Mouse (Mus musculus): Measurements from ENCODE around the gene Ism1. TPM values are rescaled to one million over a fixed set of nuclear protein-coding genes. Genes with fewer than 3 reads are reported as not detected.

Gene Ism1
- 0.02 TPM for polyA plus RNA-seq (2012; fragmentation: generic; extraction: Trizol)
- long read RNA-seq, experiment 1 = 0 reads
- long read RNA-seq, experiment 2 = 0 reads

- Histone ChIP-seq H3K36me3 (ENCODE audit: control insufficient read depth, insufficient read depth) (no peaks in the 10 kb centered on the region), H3K27me3 (ENCODE audit: control insufficient read depth, insufficient read depth, insufficient read length) (peaks cover 33% of the 10 kb centered on the region), H3K79me2 (ENCODE audit: control insufficient read depth, insufficient read depth) (no peaks in the 10 kb centered on the region), H3ac (ENCODE audit: control insufficient read depth, insufficient read length, low read depth) (peak within 1 kb of the TSS; percentile 48), H3K79me3 (ENCODE audit: low read depth) (no peaks in the 10 kb centered on the region), H3K4me3 (ENCODE audit: insufficient read depth, poor library complexity, severe bottlenecking) (peak within 1 kb of the TSS; percentile 18)
- TF ChIP-seq MYOD1 (IDR thresholded peaks at IDR 0.05; ENCODE audit: control insufficient read depth, insufficient read length, low read depth) (no peak), USF1 (IDR thresholded peaks at IDR 0.05; ENCODE audit: low read depth) (no peak), MYOG (IDR thresholded peaks at IDR 0.05; ENCODE audit: control insufficient read depth, extremely low read depth, insufficient read length) (no peak), FOSL1 (IDR thresholded peaks at IDR 0.05; ENCODE audit: insufficient read depth, low read length, poor library complexity, severe bottlenecking) (no peak), CTCF (IDR thresholded peaks at IDR 0.05; ENCODE audit: control insufficient read depth, insufficient read depth, insufficient read length) (no peak)
These were observed at the start of gene Ism1 for GRCm38 (mm10) chr2:139677809-139678274. TSS of gene Ism1 (plus strand) at chr2:139678178.

DNA sequence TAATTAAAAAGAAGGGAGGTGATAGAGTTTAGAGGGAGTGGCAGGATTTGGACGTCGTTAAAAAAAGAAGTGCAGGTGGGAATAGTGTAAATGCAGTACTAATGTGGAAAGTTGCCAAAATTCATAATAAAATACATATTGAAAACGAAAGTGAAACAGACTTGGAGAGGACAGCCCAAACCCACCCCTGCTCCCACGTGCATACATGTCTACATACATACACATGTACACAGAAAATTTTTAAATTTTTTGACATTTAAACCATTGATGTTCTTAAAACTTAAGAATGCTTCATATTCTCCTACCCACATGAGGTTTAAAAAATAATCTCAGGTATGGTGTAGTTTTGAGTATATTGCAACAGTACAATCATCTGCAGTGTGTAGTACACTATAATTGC lies 49.2 kb upstream of the Ism1 start:
- Histone ChIP-seq H3K79me3 (ENCODE audit: low read depth) (no peaks in the 10 kb centered on the region), H3K4me3 (ENCODE audit: insufficient read depth, poor library complexity, severe bottlenecking) (no peak overlapping the region), H3ac (ENCODE audit: control insufficient read depth, insufficient read length, low read depth) (no peak overlapping the region), H3K27me3 (ENCODE audit: control insufficient read depth, insufficient read depth, insufficient read length) (no peaks in the 10 kb centered on the region), H3K79me2 (ENCODE audit: control insufficient read depth, insufficient read depth) (no peaks in the 10 kb centered on the region), H3K36me3 (ENCODE audit: control insufficient read depth, insufficient read depth) (no peaks in the 10 kb centered on the region)
- TF ChIP-seq MAX (IDR thresholded peaks at IDR 0.05) = no peak
- no peak for TF ChIP-seq FOSL1 (IDR thresholded peaks at IDR 0.05; ENCODE audit: insufficient read depth, low read length, poor library complexity, severe bottlenecking)
- TF ChIP-seq CTCF (IDR thresholded peaks at IDR 0.05; ENCODE audit: control insufficient read depth, insufficient read depth, insufficient read length) = no peak
- TF ChIP-seq CEBPB (IDR thresholded peaks at IDR 0.05; ENCODE audit: low read depth) = no peak
- no peak for TF ChIP-seq MYOG (IDR thresholded peaks at IDR 0.05; ENCODE audit: control insufficient read depth, extremely low read depth, insufficient read length)
- TF ChIP-seq MYOD1 (IDR thresholded peaks at IDR 0.05; ENCODE audit: control insufficient read depth, insufficient read length, low read depth) = no peak

DNA sequence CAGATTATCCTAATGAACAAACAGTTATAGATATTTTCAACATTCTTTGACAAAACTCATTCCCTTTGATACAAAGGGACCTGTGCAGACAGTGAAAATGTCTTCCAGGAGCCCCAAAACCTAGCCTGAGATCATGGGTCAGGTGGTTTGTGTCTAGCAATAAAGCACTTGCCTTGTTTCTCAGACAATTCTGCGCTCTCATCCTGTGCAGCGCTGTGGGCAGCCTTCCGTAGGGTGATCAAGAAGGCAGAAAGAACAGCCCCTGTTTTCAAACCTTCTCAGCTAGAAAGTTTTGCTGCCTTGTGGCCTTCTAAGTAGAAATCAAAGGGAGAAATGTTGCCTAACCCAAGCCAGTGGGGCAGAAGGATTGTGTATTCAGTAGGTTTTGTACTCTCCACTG lies 48.3 kb upstream of the Ism1 start:
- no peak for TF ChIP-seq CEBPB (IDR thresholded peaks at IDR 0.05; ENCODE audit: low read depth)
- TF ChIP-seq FOSL1 (IDR thresholded peaks at IDR 0.05; ENCODE audit: insufficient read depth, low read length, poor library complexity, severe bottlenecking) = no peak
- no peak for TF ChIP-seq USF1 (IDR thresholded peaks at IDR 0.05; ENCODE audit: low read depth)
- TF ChIP-seq MYOD1 (IDR thresholded peaks at IDR 0.05; ENCODE audit: control insufficient read depth, insufficient read length, low read depth) = no peak
- TF ChIP-seq MYOG (IDR thresholded peaks at IDR 0.05; ENCODE audit: control insufficient read depth, extremely low read depth, insufficient read length) = no peak
- no peak for TF ChIP-seq MAX (IDR thresholded peaks at IDR 0.05)
- no peak for TF ChIP-seq CTCF (IDR thresholded peaks at IDR 0.05; ENCODE audit: control insufficient read depth, insufficient read depth, insufficient read length)

GRCm38 (mm10) chr2:139634506-139634905 lies 43.5 kb upstream of the Ism1 start:
- Histone ChIP-seq H3K79me3 (ENCODE audit: low read depth) (no peaks in the 10 kb centered on the region), H3K79me2 (ENCODE audit: control insufficient read depth, insufficient read depth) (no peaks in the 10 kb centered on the region)
- TF ChIP-seq MYOG (IDR thresholded peaks at IDR 0.05; ENCODE audit: control insufficient read depth, extremely low read depth, insufficient read length) (no peak), MAX (IDR thresholded peaks at IDR 0.05) (no peak), MYOD1 (IDR thresholded peaks at IDR 0.05; ENCODE audit: control insufficient read depth, insufficient read length, low read depth) (no peak), FOSL1 (IDR thresholded peaks at IDR 0.05; ENCODE audit: insufficient read depth, low read length, poor library complexity, severe bottlenecking) (no peak), CEBPB (IDR thresholded peaks at IDR 0.05; ENCODE audit: low read depth) (no peak), USF1 (IDR thresholded peaks at IDR 0.05; ENCODE audit: low read depth) (no peak), CTCF (IDR thresholded peaks at IDR 0.05; ENCODE audit: control insufficient read depth, insufficient read depth, insufficient read length) (no peak)

More for the DNA sequence above, 48.3 kb upstream of the Ism1 start:
- Histone ChIP-seq H3K79me3 (ENCODE audit: low read depth) (no peaks in the 10 kb centered on the region), H3K79me2 (ENCODE audit: control insufficient read depth, insufficient read depth) (no peaks in the 10 kb centered on the region), H3K27me3 (ENCODE audit: control insufficient read depth, insufficient read depth, insufficient read length) (no peaks in the 10 kb centered on the region), H3ac (ENCODE audit: control insufficient read depth, insufficient read length, low read depth) (no peak overlapping the region), H3K36me3 (ENCODE audit: control insufficient read depth, insufficient read depth) (no peaks in the 10 kb centered on the region), H3K4me3 (ENCODE audit: insufficient read depth, poor library complexity, severe bottlenecking) (no peak overlapping the region)

DNA sequence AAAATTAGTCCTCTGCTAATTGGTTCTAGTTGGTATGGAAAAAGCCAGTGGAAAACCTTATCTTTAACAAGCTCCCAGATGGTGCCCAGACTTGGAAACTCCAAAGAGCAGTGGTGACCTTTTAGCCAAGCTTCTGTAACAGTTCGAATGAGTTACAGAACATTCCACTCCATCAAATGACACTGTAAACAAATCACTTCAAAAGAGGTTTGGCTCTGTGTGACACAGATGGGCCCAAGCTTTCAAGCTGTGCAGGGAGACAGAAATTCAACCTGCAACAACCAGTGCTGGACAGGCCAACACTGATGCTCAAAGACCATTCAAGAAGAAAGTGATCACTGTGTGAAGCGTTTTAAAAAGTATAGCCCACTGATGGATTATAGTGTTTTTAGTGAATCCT lies 40.1 kb upstream of the Ism1 start:
- no peaks in the 10 kb centered on the region for H3K27me3 ChIP-seq (ENCODE audit: control insufficient read depth, insufficient read depth, insufficient read length)

More at GRCm38 (mm10) chr2:139634506-139634905, 43.5 kb upstream of the Ism1 start:
- H3K27me3 ChIP-seq (ENCODE audit: control insufficient read depth, insufficient read depth, insufficient read length) = no peaks in the 10 kb centered on the region
- no peak overlapping the region for H3ac ChIP-seq (ENCODE audit: control insufficient read depth, insufficient read length, low read depth)
- no peaks in the 10 kb centered on the region for H3K36me3 ChIP-seq (ENCODE audit: control insufficient read depth, insufficient read depth)
- H3K4me3 ChIP-seq (ENCODE audit: insufficient read depth, poor library complexity, severe bottlenecking) = no peak overlapping the region

More for the DNA sequence above, 40.1 kb upstream of the Ism1 start:
- Histone ChIP-seq H3K79me3 (ENCODE audit: low read depth) (no peaks in the 10 kb centered on the region), H3K4me3 (ENCODE audit: insufficient read depth, poor library complexity, severe bottlenecking) (no peak overlapping the region), H3ac (ENCODE audit: control insufficient read depth, insufficient read length, low read depth) (no peak overlapping the region), H3K79me2 (ENCODE audit: control insufficient read depth, insufficient read depth) (no peaks in the 10 kb centered on the region), H3K36me3 (ENCODE audit: control insufficient read depth, insufficient read depth) (no peaks in the 10 kb centered on the region)
- TF ChIP-seq FOSL1 (IDR thresholded peaks at IDR 0.05; ENCODE audit: insufficient read depth, low read length, poor library complexity, severe bottlenecking) = no peak
- no peak for TF ChIP-seq USF1 (IDR thresholded peaks at IDR 0.05; ENCODE audit: low read depth)
- TF ChIP-seq MYOD1 (IDR thresholded peaks at IDR 0.05; ENCODE audit: control insufficient read depth, insufficient read length, low read depth) = no peak
- TF ChIP-seq MAX (IDR thresholded peaks at IDR 0.05) = no peak
- no peak for TF ChIP-seq MYOG (IDR thresholded peaks at IDR 0.05; ENCODE audit: control insufficient read depth, extremely low read depth, insufficient read length)
- no peak for TF ChIP-seq CEBPB (IDR thresholded peaks at IDR 0.05; ENCODE audit: low read depth)
- TF ChIP-seq CTCF (IDR thresholded peaks at IDR 0.05; ENCODE audit: control insufficient read depth, insufficient read depth, insufficient read length) = no peak

Data from C2C12 (cell line).